Mouse (Mus musculus) heart, postnatal 36 days (tissue): Measurements from ENCODE around the gene Kpnb1. TPM values are rescaled to one million over a fixed set of nuclear protein-coding genes. Genes with fewer than 3 reads are reported as not detected.

Source experiments
- DNase-seq, 2 experiments: peaks; one replicate each; pipeline ENCODE4 v3.0.0; 2021 to 2022
- intact Hi-C: fragments of 180-260 bp; cut with DNase I; formaldehyde crosslinking; loops from one replicate; pipeline ENCODE4 v1.15.1; 2025
- total RNA-seq, 2 experiments: library from RNA; stranded (reverse); gene quantifications; 2 replicates each; pipeline ENCODE4 v1.2.3; 2021

The Kpnb1 gene
- total RNA-seq, 2 experiments from 2014 or later: 83.7 to 85.7 TPM

DNA sequence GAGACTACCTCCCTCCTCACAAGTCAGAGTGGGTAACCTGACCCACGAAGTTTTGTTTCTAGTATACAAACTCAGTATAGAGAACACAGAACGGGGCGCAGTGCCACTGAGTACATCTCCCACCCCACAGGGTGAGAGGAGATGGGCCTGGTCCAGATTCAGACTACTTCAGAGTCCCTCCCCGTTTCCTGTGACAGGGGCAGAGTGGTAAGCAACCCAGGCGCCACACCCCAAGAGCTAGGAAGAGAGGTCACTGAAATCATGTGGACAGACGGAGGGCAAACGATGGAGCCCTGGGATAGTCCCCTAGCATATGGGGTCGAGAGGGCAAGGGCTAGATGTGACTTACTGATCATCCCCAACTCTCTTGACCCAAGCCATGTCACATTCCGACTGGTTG is 41.7 kb downstream of the Kpnb1 start:
- DNase-seq: no peak
- intact Hi-C loops: loop anchor here (2.0 kb wide), 1 partner anchor 73 kb away; no protein-coding TSS in a partner anchor

DNA sequence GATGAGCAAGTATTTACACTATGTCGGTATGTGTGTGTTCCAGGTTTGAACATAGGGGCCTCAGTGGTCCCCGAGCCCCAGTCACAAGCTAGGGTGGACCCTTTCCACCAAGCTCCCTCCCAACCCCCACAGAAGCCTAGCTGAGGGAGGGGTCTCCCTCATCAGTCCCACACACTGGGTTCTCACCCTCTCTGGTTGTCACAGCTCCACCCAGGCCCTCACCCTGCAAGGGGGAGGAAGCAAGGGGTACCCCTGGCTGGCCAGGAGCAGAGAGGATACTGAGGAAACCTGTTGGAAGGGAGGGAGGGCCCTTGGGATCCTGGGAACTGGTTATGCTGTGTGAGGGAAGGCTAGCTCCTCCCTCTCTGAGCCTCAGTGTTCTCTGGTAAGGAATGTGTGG is 42.4 kb downstream of the Kpnb1 start:
- DNase-seq: no peak
- intact Hi-C loops: no loop called here

GRCm38 (mm10) chr11:97143196-97143900 is 44.3 kb downstream of the Kpnb1 start:
- no peak for DNase-seq
- intact Hi-C loops: loop anchor here (2.0 kb wide), 1 partner anchor 43 kb away; no protein-coding TSS in a partner anchor

DNA sequence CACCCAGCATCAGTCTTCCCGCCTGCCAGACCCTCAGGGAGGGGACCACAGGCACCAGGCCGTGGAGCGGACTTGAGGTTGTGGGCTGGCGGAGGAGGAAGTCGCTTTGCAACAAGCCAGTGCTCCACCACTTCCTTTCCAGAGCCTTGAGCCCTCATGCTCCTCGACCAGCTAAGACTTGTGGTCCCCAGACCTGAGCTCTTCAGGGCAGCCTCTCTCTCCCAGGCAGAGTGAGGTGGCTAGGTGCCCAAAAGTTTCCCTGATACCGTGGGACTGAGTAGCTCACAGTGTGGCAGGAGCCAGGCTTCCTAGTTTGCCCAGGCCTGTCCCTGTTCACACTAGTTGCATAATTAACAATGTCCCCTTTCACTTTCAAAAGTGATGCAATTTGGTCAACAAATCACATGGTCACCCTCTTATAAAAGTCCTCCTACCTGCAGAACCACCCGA is 45.5 kb downstream of the Kpnb1 start:
- intact Hi-C loops: loop anchor here (2.0 kb wide), 1 partner anchor 41 kb away; no protein-coding TSS in a partner anchor
- peak; percentile 34 to 47 for DNase-seq

DNA sequence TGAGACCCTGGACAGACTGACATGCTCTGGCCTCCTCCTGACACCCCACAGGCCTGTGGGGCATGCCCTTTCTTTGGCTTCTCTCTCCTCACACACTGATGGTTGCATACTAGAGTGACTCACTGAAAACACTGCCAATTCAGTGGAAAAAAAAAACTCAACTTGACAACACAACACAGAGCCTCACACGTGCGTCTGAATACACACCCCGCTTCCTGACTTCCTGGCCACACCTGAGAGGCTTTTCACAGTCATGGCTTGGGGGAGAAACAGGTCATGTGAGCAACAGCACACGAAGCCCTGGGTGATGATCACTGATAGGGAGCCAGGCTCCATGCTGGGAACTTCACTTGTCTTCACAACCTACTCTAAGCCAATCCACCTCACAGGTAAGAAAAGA is 46.9 kb downstream of the Kpnb1 start:
- DNase-seq: no peak
- intact Hi-C loops: no loop called here

DNA sequence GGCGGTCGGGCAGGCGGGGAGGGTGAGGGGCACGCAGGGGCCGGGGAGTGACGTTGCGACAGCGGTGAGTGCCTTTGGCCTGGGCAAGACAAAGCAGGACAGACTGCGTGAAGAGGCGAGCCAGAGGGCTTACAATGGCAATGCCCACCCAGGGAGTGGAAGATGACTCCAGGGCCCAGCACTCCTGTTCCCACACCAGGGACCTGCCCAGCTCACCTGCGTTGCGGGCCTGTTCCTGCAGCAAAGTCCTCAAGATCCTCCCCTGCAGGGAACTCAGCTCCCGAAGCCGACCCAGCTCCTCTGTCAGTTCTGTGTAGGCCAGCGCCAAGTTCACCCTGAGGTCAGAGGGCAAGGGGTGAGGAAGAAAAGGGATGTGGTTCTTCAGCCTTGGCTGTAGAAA is 48.4 kb downstream of the Kpnb1 start:
- intact Hi-C loops: no loop called here
- no peak for DNase-seq

- intact Hi-C loops: no loop called here
- no peak for DNase-seq
These were observed 49.0 kb downstream of the Kpnb1 start for GRCm38 (mm10) chr11:97138554-97139226.

- intact Hi-C loops: no loop called here
- no peak for DNase-seq
These were observed 54.4 kb downstream of the Kpnb1 start for GRCm38 (mm10) chr11:97133270-97133669.

DNA sequence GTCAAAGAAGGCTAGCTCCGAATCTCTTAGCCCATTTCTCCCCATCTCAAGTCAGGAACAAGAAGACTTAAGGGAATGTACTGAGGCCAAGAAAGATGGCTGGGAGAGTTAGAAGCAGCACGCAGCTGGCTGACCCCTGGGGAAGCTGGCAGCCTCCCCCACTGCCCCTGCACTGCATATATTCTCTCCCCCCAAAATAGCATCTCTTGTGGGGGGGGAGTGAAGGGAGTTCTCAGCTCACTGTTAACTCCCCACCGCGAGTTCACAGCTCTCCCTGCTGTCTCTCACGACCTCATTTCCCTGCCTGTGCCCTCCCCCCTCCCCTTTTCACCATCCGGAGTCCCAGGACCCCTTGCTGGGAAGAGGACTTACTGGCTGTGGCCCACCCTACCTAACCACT is 55.5 kb downstream of the Kpnb1 start:
- intact Hi-C loops: no loop called here
- DNase-seq: no peak

GRCm38 (mm10) chr11:97131683-97132082 is 56.0 kb downstream of the Kpnb1 start:
- no peak for DNase-seq
- intact Hi-C loops: no loop called here

DNA sequence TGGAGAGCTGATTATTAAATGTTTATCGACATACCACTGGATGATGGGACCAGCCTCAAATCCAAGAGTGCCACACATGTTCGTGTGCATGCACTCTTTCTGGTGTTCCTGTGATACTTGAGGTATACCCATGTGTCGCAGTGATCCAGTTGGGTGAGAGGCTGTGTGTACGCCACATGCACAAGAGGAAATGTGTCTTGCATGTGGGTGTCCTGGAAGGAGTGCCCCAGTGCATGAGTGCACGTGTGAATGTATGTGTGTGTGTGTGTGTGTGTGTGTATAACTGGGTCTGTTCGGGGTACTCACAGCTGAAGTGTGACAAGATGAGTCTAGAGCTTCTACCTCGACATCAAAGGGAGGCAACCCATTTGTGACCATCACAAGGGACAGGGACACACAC is 57.4 kb downstream of the Kpnb1 start:
- intact Hi-C loops: no loop called here
- no peak for DNase-seq

- no peak for DNase-seq
- intact Hi-C loops: no loop called here
These were observed 58.7 kb downstream of the Kpnb1 start for GRCm38 (mm10) chr11:97128956-97129355.

- DNase-seq: no peak
- intact Hi-C loops: no loop called here
These were observed 60.0 kb downstream of the Kpnb1 start for GRCm38 (mm10) chr11:97127470-97128223.

GRCm38 (mm10) chr11:97126645-97127468 is 60.8 kb downstream of the Kpnb1 start:
- DNase-seq: peak; percentile 56 to 64
- intact Hi-C loops: no loop called here

DNA sequence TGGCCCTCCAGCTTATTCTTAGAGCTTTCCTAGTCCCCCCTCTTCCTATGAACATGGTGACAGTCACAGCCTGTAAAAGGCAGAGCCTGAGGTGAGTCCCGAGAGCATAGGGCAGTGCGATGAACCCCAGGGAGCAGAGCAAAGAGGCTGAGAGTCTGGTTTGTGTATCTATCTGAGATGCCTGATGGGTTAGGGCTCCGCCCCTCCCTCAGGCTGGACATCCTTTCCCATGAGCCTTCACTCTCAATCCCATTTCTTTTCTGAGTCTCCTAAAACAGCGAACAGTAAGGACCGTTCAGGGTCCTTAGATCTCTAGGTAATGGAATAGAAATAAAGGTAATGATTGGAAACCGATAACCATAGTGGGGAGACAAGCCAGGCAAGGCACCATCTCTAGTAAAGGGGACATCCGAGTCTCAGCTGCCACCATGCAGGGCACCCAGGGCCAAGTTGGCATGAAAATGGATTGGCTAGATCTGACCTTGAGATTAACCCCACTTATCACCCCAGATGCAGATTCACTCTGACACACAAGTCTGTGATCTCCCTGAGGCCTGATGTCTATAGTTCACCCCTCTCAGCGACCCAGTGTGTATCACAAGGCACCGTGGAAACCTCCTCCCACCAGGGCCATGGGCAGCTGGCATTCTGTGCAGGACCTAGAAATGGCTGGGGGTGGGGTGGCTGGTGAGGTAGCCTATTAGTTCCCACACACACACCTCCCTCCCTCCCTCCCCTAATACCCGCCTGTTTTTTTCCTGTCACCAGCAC is 63.2 kb downstream of the Kpnb1 start:
- intact Hi-C loops: no loop called here

GRCm38 (mm10) chr11:97123282-97123890 is 64.3 kb downstream of the Kpnb1 start:
- intact Hi-C loops: no loop called here
- no peak for DNase-seq

More for the DNA sequence above, 63.2 kb downstream of the Kpnb1 start:
- DNase-seq: no peak

DNA sequence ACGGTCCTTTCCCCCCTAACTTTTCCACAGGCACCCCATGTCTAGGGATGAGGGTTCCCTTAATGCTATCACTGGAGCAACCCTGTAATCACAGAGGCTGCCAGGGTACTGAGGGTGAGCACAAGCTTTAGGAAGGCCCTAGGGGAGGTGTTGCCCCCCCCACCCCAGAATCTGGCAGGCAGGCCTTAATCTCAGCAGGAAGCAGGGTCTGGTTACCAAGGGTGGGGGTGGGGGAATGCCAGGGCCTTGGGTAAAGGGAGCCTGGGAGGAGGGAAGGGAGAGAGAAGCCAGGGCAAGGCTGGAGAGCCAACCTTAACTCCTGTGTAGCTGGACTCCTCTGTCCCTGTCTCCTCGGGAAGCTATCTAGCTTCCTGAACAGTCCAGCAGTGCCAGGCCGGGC is 67.0 kb downstream of the Kpnb1 start:
- intact Hi-C loops: no loop called here
- no peak for DNase-seq

DNA sequence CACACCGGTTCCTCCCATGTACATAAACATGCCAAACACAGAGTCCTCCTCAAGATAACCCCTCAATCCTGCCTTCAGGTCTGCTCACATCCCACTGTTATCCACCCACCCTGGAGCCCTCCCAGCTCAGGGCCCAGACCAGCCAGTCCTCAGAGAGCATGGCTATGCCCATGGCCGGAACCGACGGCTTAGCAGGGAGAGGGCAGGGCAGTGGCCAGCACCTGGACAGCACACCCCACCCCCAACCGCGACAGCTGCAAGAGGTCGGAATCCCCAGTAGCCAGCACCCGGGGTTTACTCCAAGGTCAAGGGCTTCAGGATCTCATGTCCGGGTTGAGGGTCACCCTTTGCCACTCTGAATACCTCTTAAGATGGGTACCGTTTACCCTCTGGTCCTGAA is 67.5 kb downstream of the Kpnb1 start:
- no peak for DNase-seq
- intact Hi-C loops: no loop called here

GRCm38 (mm10) chr11:97115797-97116196 is 71.9 kb downstream of the Kpnb1 start:
- no peak for DNase-seq
- intact Hi-C loops: no loop called here
